Mouse (Mus musculus) stomach, embryonic 15.5 days (tissue): ENCODE measurements around the gene Ccdc186. TPM values are rescaled to one million over a fixed set of nuclear protein-coding genes. Genes with fewer than 3 reads are reported as not detected.

ENCODE experiments used
- ATAC-seq: fragments of 200-750 bp; cut with Nextera tagmentation; 2 replicates; pipeline ENCODE4 v1.8.0; 2017; ENCODE audit warnings: low read depth, moderate number of reproducible peaks, moderate TSS enrichment; ENCODE audit not compliant: insufficient read depth, low FRiP score
- H3K27ac ChIP-seq: fragments of 300-500 bp; sonication (generic); 2 replicates; pipeline ENCODE4 v1.5.1; 2015; ENCODE audit warnings: mild to moderate bottlenecking, inconsistent platforms
- H3K27me3 ChIP-seq: fragments of 300-500 bp; sonication (generic); replicated peaks from 2 replicates; pipeline ENCODE4 v1.6.1; 2015; ENCODE audit warnings: inconsistent platforms
- H3K36me3 ChIP-seq: fragments of 300-500 bp; sonication (generic); 2 replicates; pipeline ENCODE4 v1.6.1; 2015; ENCODE audit warnings: inconsistent platforms
- H3K4me1 ChIP-seq: fragments of 300-500 bp; sonication (generic); 2 replicates; pipeline ENCODE4 v1.6.1; 2015; ENCODE audit warnings: inconsistent platforms
- H3K4me2 ChIP-seq: fragments of 300-500 bp; sonication (generic); 2 replicates; pipeline ENCODE4 v1.6.1; 2015; ENCODE audit warnings: mild to moderate bottlenecking, inconsistent platforms
- H3K4me3 ChIP-seq: fragments of 300-500 bp; sonication (generic); replicated peaks from 2 replicates; pipeline ENCODE4 v1.5.1; 2015; ENCODE audit warnings: inconsistent platforms
- H3K9ac ChIP-seq: fragments of 300-500 bp; sonication (generic); 2 replicates; pipeline ENCODE4 v1.6.1; 2015; ENCODE audit warnings: inconsistent platforms
- H3K9me3 ChIP-seq: fragments of 300-500 bp; sonication (generic); 2 replicates; pipeline ENCODE4 v1.6.1; 2016; ENCODE audit warnings: inconsistent platforms
- WGBS: fragments of 180-500 bp; shearing (Covaris S2); methylation state at CpG from one replicate; pipeline ENCODE4 v1.1.7; 2015; 5-methylcytosine and 5-hydroxymethylcytosine counted together
- polyA plus RNA-seq: library from polyadenylated mRNA; unstranded; fragments of >200 nt; fragmentation: Nextera tagmentation; extraction: Ambion mirVana; gene quantifications from 2 replicates; pipeline ENCODE4 v1.2.1, GENCODE M21; 2015

Gene Ccdc186
- polyA plus RNA-seq, 1 experiment from 2014 or later: 23.6 TPM

GRCm38 (mm10) chr19:56821040-56821797, 771 bp downstream of the Ccdc186 start:
- H3K4me1 ChIP-seq: peaks cover 19% of the 10 kb centered on the region

GRCm38 (mm10) chr19:56817851-56818526, 4.0 kb downstream of the Ccdc186 start:
- Histone ChIP-seq H3K4me1 (peaks cover 16% of the 10 kb centered on the region), H3K4me3 (no peak overlapping the region; the same call in 1 of the 2 replicates), H3K9ac (no peak overlapping the region), H3K27ac (peak overlapping the region; percentile 75), H3K4me2 (peak overlapping the region; percentile 36), H3K9me3 (no peaks in the 10 kb centered on the region), H3K27me3 (no peaks in the 10 kb centered on the region), H3K36me3 (0 out of 2 replicates have a peak, but pooled peaks cover 3% of the 10 kb centered on the region)
- no peak for ATAC-seq
- WGBS: 25% methylated on average over 14 of the region's 14 CpGs

More at GRCm38 (mm10) chr19:56821040-56821797, 771 bp downstream of the Ccdc186 start:
- 9% methylated on average over 22 of the region's 22 CpGs for WGBS
- Histone ChIP-seq H3K4me2 (peak overlapping the region; percentile 63), H3K27ac (peak overlapping the region; percentile 78; the same call in 1 of the 2 replicates), H3K4me3 (peak overlapping the region; percentile 79), H3K9ac (peak overlapping the region; percentile 70), H3K27me3 (no peaks in the 10 kb centered on the region), H3K9me3 (no peaks in the 10 kb centered on the region), H3K36me3 (no peaks in the 10 kb centered on the region)
- ATAC-seq: no peak

GRCm38 (mm10) chr19:56813360-56813759, 8.6 kb downstream of the Ccdc186 start:
- Histone ChIP-seq H3K4me2 (no peak overlapping the region), H3K9ac (no peak overlapping the region), H3K27ac (no peak overlapping the region), H3K27me3 (no peaks in the 10 kb centered on the region), H3K4me3 (no peak overlapping the region), H3K4me1 (peaks cover 14% of the 10 kb centered on the region), H3K9me3 (no peaks in the 10 kb centered on the region), H3K36me3 (peaks cover 7% of the 10 kb centered on the region)
- ATAC-seq: no peak
- WGBS: 88% methylated on average over 4 of the region's 4 CpGs

- Histone ChIP-seq H3K36me3 (peaks cover 17% of the 10 kb centered on the region), H3K9me3 (no peaks in the 10 kb centered on the region), H3K27ac (no peak overlapping the region), H3K4me2 (no peak overlapping the region), H3K9ac (no peak overlapping the region), H3K4me3 (no peak overlapping the region), H3K27me3 (no peaks in the 10 kb centered on the region), H3K4me1 (peaks cover 6% of the 10 kb centered on the region)
- no peak for ATAC-seq
- 40% methylated on average over 9 of the region's 9 CpGs for WGBS
Measured at GRCm38 (mm10) chr19:56811590-56811989, 10.4 kb downstream of the Ccdc186 start.

- H3K4me3 ChIP-seq: no peak overlapping the region
- no peak for ATAC-seq
- H3K9me3 ChIP-seq: no peaks in the 10 kb centered on the region
- no peak overlapping the region for H3K27ac ChIP-seq
- no peak overlapping the region for H3K9ac ChIP-seq
- no peak overlapping the region for H3K4me2 ChIP-seq
- H3K27me3 ChIP-seq: no peaks in the 10 kb centered on the region
- H3K4me1 ChIP-seq: peaks cover 6% of the 10 kb centered on the region
- peaks cover 18% of the 10 kb centered on the region for H3K36me3 ChIP-seq
Measured at GRCm38 (mm10) chr19:56810641-56811146, 11.3 kb downstream of the Ccdc186 start.

- Histone ChIP-seq H3K36me3 (peaks cover 28% of the 10 kb centered on the region), H3K4me1 (peaks cover 6% of the 10 kb centered on the region), H3K4me3 (no peak overlapping the region), H3K4me2 (no peak overlapping the region), H3K27me3 (no peaks in the 10 kb centered on the region), H3K9ac (no peak overlapping the region), H3K27ac (no peak overlapping the region), H3K9me3 (no peaks in the 10 kb centered on the region)
- 61% methylated on average over 5 of the region's 5 CpGs for WGBS
- no peak for ATAC-seq
Measured at GRCm38 (mm10) chr19:56808771-56809170, 13.2 kb downstream of the Ccdc186 start.

GRCm38 (mm10) chr19:56807122-56807521, 14.9 kb downstream of the Ccdc186 start:
- WGBS: 63% methylated on average over 5 of the region's 5 CpGs
- no peak overlapping the region for H3K4me3 ChIP-seq
- H3K27ac ChIP-seq: no peak overlapping the region
- H3K9me3 ChIP-seq: no peaks in the 10 kb centered on the region
- no peak for ATAC-seq
- H3K27me3 ChIP-seq: no peaks in the 10 kb centered on the region
- H3K36me3 ChIP-seq: peaks cover 21% of the 10 kb centered on the region
- no peak overlapping the region for H3K9ac ChIP-seq
- no peak overlapping the region for H3K4me2 ChIP-seq
- peaks cover 6% of the 10 kb centered on the region for H3K4me1 ChIP-seq

GRCm38 (mm10) chr19:56805366-56805765, 16.6 kb downstream of the Ccdc186 start:
- H3K4me3 ChIP-seq: no peak overlapping the region
- no peaks in the 10 kb centered on the region for H3K9me3 ChIP-seq
- WGBS: 80% methylated on average over 2 of the region's 2 CpGs
- H3K4me1 ChIP-seq: no peaks in the 10 kb centered on the region
- no peak overlapping the region for H3K9ac ChIP-seq
- ATAC-seq: no peak
- peaks cover 33% of the 10 kb centered on the region for H3K36me3 ChIP-seq
- no peaks in the 10 kb centered on the region for H3K27me3 ChIP-seq
- H3K4me2 ChIP-seq: no peak overlapping the region
- no peak overlapping the region for H3K27ac ChIP-seq

- H3K36me3 ChIP-seq: peaks cover 47% of the 10 kb centered on the region
- ATAC-seq: no peak
Measured at GRCm38 (mm10) chr19:56802352-56802746, 19.6 kb downstream of the Ccdc186 start.

GRCm38 (mm10) chr19:56801656-56802351, 20.2 kb downstream of the Ccdc186 start:
- ATAC-seq: peak; percentile 73; the same call in 1 of the 2 replicates
- Histone ChIP-seq H3K27me3 (no peaks in the 10 kb centered on the region), H3K9me3 (no peaks in the 10 kb centered on the region), H3K4me2 (no peak overlapping the region), H3K27ac (0 out of 2 replicates have a peak overlapping the region, but pooled peaks have one; percentile 7), H3K4me3 (no peak overlapping the region), H3K9ac (no peak overlapping the region), H3K4me1 (no peaks in the 10 kb centered on the region), H3K36me3 (peaks cover 43% of the 10 kb centered on the region)
- 85% methylated on average over 10 of the region's 10 CpGs for WGBS

More at GRCm38 (mm10) chr19:56802352-56802746, 19.6 kb downstream of the Ccdc186 start:
- Histone ChIP-seq H3K9ac (no peak overlapping the region), H3K9me3 (no peaks in the 10 kb centered on the region), H3K4me1 (no peaks in the 10 kb centered on the region), H3K27ac (no peak overlapping the region), H3K27me3 (no peaks in the 10 kb centered on the region), H3K4me3 (no peak overlapping the region), H3K4me2 (no peak overlapping the region)
- WGBS: 82% methylated on average over 3 of the region's 3 CpGs

- WGBS: 63% methylated on average over 7 of the region's 7 CpGs
- no peak for ATAC-seq
Measured at GRCm38 (mm10) chr19:56800930-56801655, 20.9 kb downstream of the Ccdc186 start.

More at GRCm38 (mm10) chr19:56800930-56801655, 20.9 kb downstream of the Ccdc186 start:
- H3K4me3 ChIP-seq: no peak overlapping the region
- no peaks in the 10 kb centered on the region for H3K4me1 ChIP-seq
- H3K36me3 ChIP-seq: peaks cover 48% of the 10 kb centered on the region
- H3K4me2 ChIP-seq: no peak overlapping the region
- no peaks in the 10 kb centered on the region for H3K9me3 ChIP-seq
- H3K9ac ChIP-seq: no peak overlapping the region
- no peaks in the 10 kb centered on the region for H3K27me3 ChIP-seq
- 0 out of 2 replicates have a peak overlapping the region, but pooled peaks have one; percentile 7 for H3K27ac ChIP-seq
